Mouse (Mus musculus) thymus, adult 2 months (tissue): Measurements from ENCODE around the gene Kirrel3.

Experiments
- CTCF ChIP-seq: fragments of 200-500 bp; IDR thresholded peaks from 2 replicates; pipeline ENCODE4 v1.5.1; 2012; ENCODE audit warnings: mild to moderate bottlenecking, control low read depth, low read length, moderate library complexity, borderline replicate concordance; ENCODE audit not compliant: control insufficient read depth, poor library complexity, insufficient read depth; ENCODE audit errors: extremely low read depth
- POLR2A ChIP-seq: fragments of 200-500 bp; IDR thresholded peaks from 2 replicates; pipeline ENCODE4 v1.6.1; 2012; ENCODE audit warnings: mild to moderate bottlenecking, low read length, control low read depth, moderate library complexity; ENCODE audit not compliant: control insufficient read depth, poor library complexity, insufficient read depth; ENCODE audit errors: extremely low read depth

- TF ChIP-seq CTCF (no peak), POLR2A (no peak)
Observed at GRCm38 (mm10) chr9:34995078-34995477, 509.4 kb downstream of the Kirrel3 start.
